Mouse (Mus musculus): ENCODE measurements around the gene Zfp239.
"Not testable (repeated sequence)": the region's sequence is repeated elsewhere in the genome, so short reads cannot be mapped to it uniquely, and the experiment has no call there.

Gene Zfp239

GRCm38 (mm10) chr6:117861848-117862247, at the start of gene Zfp239:
Gene Zfp239, plus strand, starts transcription at chr6:117862100.
- CTCF ChIA-PET: no interaction called here
- POLR2A ChIA-PET: interaction anchor here in 2 of 4 experiments (1.4 to 3.1 kb wide), 3 partner anchors 9 to 284 kb away, joined by 3 to 54 read pairs (median 3); no protein-coding TSS in a partner anchor

GRCm38 (mm10) chr6:117814681-117815080, 47.2 kb upstream of the Zfp239 start:
- ChIA-PET POLR2A (interaction anchor here in 1 of 4 experiments (1.7 kb wide), 1 partner anchor 8 kb away, joined by 3 read pairs; no protein-coding TSS in a partner anchor), CTCF (no interaction called here)

- ChIA-PET POLR2A (interaction anchor here in 1 of 4 experiments (1.2 kb wide), 1 partner anchor 13 kb away, joined by 3 read pairs; no protein-coding TSS in a partner anchor), CTCF (interaction anchor here in 1 of 4 experiments (0.6 kb wide), 2 partner anchors 157 to 651 kb away, joined by 3 to 8 read pairs; no protein-coding TSS in a partner anchor)
These were observed 44.8 kb upstream of the Zfp239 start for GRCm38 (mm10) chr6:117817108-117817541.

- ChIA-PET CTCF (interaction anchor here in 1 of 4 experiments (0.7 kb wide), 1 partner anchor 160 kb away, joined by 4 read pairs; no protein-coding TSS in a partner anchor), POLR2A (no interaction called here)
These were observed 41.6 kb upstream of the Zfp239 start for GRCm38 (mm10) chr6:117820327-117820726.

GRCm38 (mm10) chr6:117825369-117825768, 36.5 kb upstream of the Zfp239 start:
- ChIA-PET POLR2A (interaction anchor here in 2 of 4 experiments (0.7 to 1.2 kb wide), 4 partner anchors 67 to 657 kb away, joined by 3 read pairs; partner anchors contain the start of gene Cxcl12 (in 1 of the 2)), CTCF (interaction anchor here (0.6 to 2.3 kb wide), 23 partner anchors 16 to 1389 kb away, joined by 3 to 26 read pairs (median 5); partner anchors contain the start of genes Zfp637 (in 2 of the 4) and Cxcl12 (in 1 of the 4))

GRCm38 (mm10) chr6:117828273-117828672, 33.6 kb upstream of the Zfp239 start:
- POLR2A ChIA-PET: interaction anchor here in 1 of 4 experiments (0.6 to 1.6 kb wide), 3 partner anchors 10 to 24 kb away, joined by 3 to 4 read pairs (median 4); partner anchors contain the start of gene Zfp637
- CTCF ChIA-PET: interaction anchor here in 3 of 4 experiments (0.6 to 3.1 kb wide), 5 partner anchors 70 to 167 kb away, joined by 3 to 8 read pairs (median 3); no protein-coding TSS in a partner anchor

- POLR2A ChIA-PET: interaction anchor here in 3 of 4 experiments (0.6 to 4.6 kb wide), 23 partner anchors 10 to 224 kb away, joined by 3 to 37 read pairs (median 5); no protein-coding TSS in a partner anchor
- CTCF ChIA-PET: interaction anchor here in 3 of 4 experiments (0.6 to 2.1 kb wide), 10 partner anchors 8 to 180 kb away, joined by 3 to 7 read pairs (median 4); no protein-coding TSS in a partner anchor
These were observed 21.0 kb upstream of the Zfp239 start, which contains the start of gene Zfp637 for GRCm38 (mm10) chr6:117840686-117841510. Gene Zfp637, plus strand, starts transcription at chr6:117841180.

- POLR2A ChIA-PET: interaction anchor here in 3 of 4 experiments (0.6 to 4.6 kb wide), 26 partner anchors 9 to 224 kb away, joined by 3 to 37 read pairs (median 4); no protein-coding TSS in a partner anchor
- CTCF ChIA-PET: interaction anchor here in 2 of 4 experiments (0.7 to 2.1 kb wide), 8 partner anchors 9 to 181 kb away, joined by 3 to 6 read pairs (median 4); no protein-coding TSS in a partner anchor
These were observed 20.4 kb upstream of the Zfp239 start for GRCm38 (mm10) chr6:117841511-117841955.

GRCm38 (mm10) chr6:117844597-117844996, 17.3 kb upstream of the Zfp239 start:
- ChIA-PET CTCF (no interaction called here), POLR2A (interaction anchor here (0.6 to 4.6 kb wide), 9 partner anchors 14 to 403 kb away, joined by 3 to 37 read pairs (median 3); no protein-coding TSS in a partner anchor)

GRCm38 (mm10) chr6:117846671-117847070, 15.2 kb upstream of the Zfp239 start:
- POLR2A ChIA-PET: interaction anchor here in 1 of 4 experiments (1.2 kb wide), 1 partner anchor 25 kb away, joined by 3 read pairs; no protein-coding TSS in a partner anchor
- CTCF ChIA-PET: not testable (repeated sequence)

GRCm38 (mm10) chr6:117847772-117848171, 14.1 kb upstream of the Zfp239 start:
- ChIA-PET POLR2A (no interaction called here), CTCF (interaction anchor here in 3 of 4 experiments (0.5 to 1.2 kb wide), 4 partner anchors 15 to 220 kb away, joined by 3 to 7 read pairs (median 4); no protein-coding TSS in a partner anchor)

GRCm38 (mm10) chr6:117848577-117848976, 13.3 kb upstream of the Zfp239 start:
- POLR2A ChIA-PET: interaction anchor here in 2 of 4 experiments (0.7 to 0.8 kb wide), 2 partner anchors 46 to 1436 kb away, joined by 3 to 4 read pairs; no protein-coding TSS in a partner anchor
- CTCF ChIA-PET: interaction anchor here in 3 of 4 experiments (0.5 to 1.2 kb wide), 4 partner anchors 14 to 219 kb away, joined by 3 to 7 read pairs (median 4); no protein-coding TSS in a partner anchor

- ChIA-PET POLR2A (interaction anchor here in 1 of 4 experiments (1.6 to 2.1 kb wide), 2 partner anchors 70 to 77 kb away, joined by 3 to 7 read pairs; no protein-coding TSS in a partner anchor), CTCF (interaction anchor here in 1 of 4 experiments (0.5 kb wide), 1 partner anchor 563 kb away, joined by 5 read pairs; no protein-coding TSS in a partner anchor)
These were observed 10.2 kb upstream of the Zfp239 start for GRCm38 (mm10) chr6:117851747-117852146.

- ChIA-PET POLR2A (interaction anchor here in 3 of 4 experiments (0.6 to 3.8 kb wide), 8 partner anchors 13 to 232 kb away, joined by 3 to 16 read pairs (median 3); no protein-coding TSS in a partner anchor), CTCF (interaction anchor here in 3 of 4 experiments (0.7 to 1.6 kb wide), 6 partner anchors 12 to 127 kb away, joined by 3 to 8 read pairs (median 3); no protein-coding TSS in a partner anchor)
These were observed 3.9 kb upstream of the Zfp239 start for GRCm38 (mm10) chr6:117857990-117858389.

GRCm38 (mm10) chr6:117862465-117862864, 565 bp downstream of the Zfp239 start:
- CTCF ChIA-PET: interaction anchor here in 2 of 4 experiments (0.6 to 2.0 kb wide), 7 partner anchors 9 to 58 kb away, joined by 3 to 11 read pairs (median 4); no protein-coding TSS in a partner anchor
- POLR2A ChIA-PET: interaction anchor here (0.6 to 3.1 kb wide), 35 partner anchors 9 to 285 kb away, joined by 3 to 54 read pairs (median 5); partner anchors contain the start of genes Hnrnpf (in 2 of the 4) and Zfp637 (in 2 of the 4)

- ChIA-PET CTCF (interaction anchor here in 3 of 4 experiments (0.5 to 2.0 kb wide), 13 partner anchors 8 to 666 kb away, joined by 3 to 11 read pairs (median 4); no protein-coding TSS in a partner anchor), POLR2A (interaction anchor here (0.6 to 3.1 kb wide), 43 partner anchors 8 to 285 kb away, joined by 3 to 54 read pairs (median 5); partner anchors contain the start of genes Zfp637 (in 3 of the 4) and Hnrnpf (in 2 of the 4))
These were observed 1.2 kb downstream of the Zfp239 start for GRCm38 (mm10) chr6:117862899-117863620.

GRCm38 (mm10) chr6:117863751-117864150, 1.9 kb downstream of the Zfp239 start:
- CTCF ChIA-PET: interaction anchor here in 3 of 4 experiments (0.5 to 2.0 kb wide), 8 partner anchors 8 to 665 kb away, joined by 3 to 11 read pairs (median 4); no protein-coding TSS in a partner anchor
- POLR2A ChIA-PET: interaction anchor here (0.6 to 3.1 kb wide), 32 partner anchors 8 to 75 kb away, joined by 3 to 54 read pairs (median 7); partner anchors contain the start of genes Zfp637 (in 3 of the 4) and Hnrnpf (in 1 of the 4)
